Mouse (Mus musculus): Measurements from ENCODE around the gene Rph3al. TPM values are rescaled to one million over a fixed set of nuclear protein-coding genes. Genes with fewer than 3 reads are reported as not detected.

Gene Rph3al
- total and polyA plus RNA-seq, 3 experiments, result not detected

GRCm38 (mm10) chr11:75839536-75840430, 98.4 kb downstream of the Rph3al start:
- no peak for ATAC-seq (ENCODE audit: extremely low read depth, insufficient number of reproducible peaks, low FRiP score, poor library complexity, severe bottlenecking)
- Histone ChIP-seq H3K36me3 (replicated peaks) (no peaks in the 10 kb centered on the region), H3K4me1 (ENCODE audit: insufficient read depth, low read depth, low read length) (no peaks in the 10 kb centered on the region), H3K9me3 (replicated peaks) (no peaks in the 10 kb centered on the region), H3K4me3 (ENCODE audit: low read depth, low read length) (no peak overlapping the region), H3K27me3 (ENCODE audit: insufficient read depth, low read length) (peaks cover 25% of the 10 kb centered on the region)
- DNase-seq (ENCODE audit: low spot score), result no peak
- TF ChIP-seq POLR2AphosphoS5 (IDR thresholded peaks at IDR 0.05; ENCODE audit: insufficient replicate concordance, low read depth, low read length) (no peak), GATA1 (IDR thresholded peaks at IDR 0.05; ENCODE audit: borderline replicate concordance, low read length) (no peak), CTCF (IDR thresholded peaks at IDR 0.05; ENCODE audit: low read depth, low read length) (no peak), TAL1 (conservative IDR thresholded peaks at IDR 0.05; ENCODE audit: low read depth, low read length) (no peak), GATA2 (IDR thresholded peaks at IDR 0.05; ENCODE audit: borderline replicate concordance, low read depth, low read length) (no peak)

- Histone ChIP-seq H3K4me3 (ENCODE audit: low read depth, low read length) (no peak overlapping the region), H3K27me3 (ENCODE audit: insufficient read depth, low read length) (peaks cover 28% of the 10 kb centered on the region), H3K9me3 (replicated peaks) (no peaks in the 10 kb centered on the region), H3K4me1 (ENCODE audit: insufficient read depth, low read depth, low read length) (no peaks in the 10 kb centered on the region), H3K36me3 (replicated peaks) (no peaks in the 10 kb centered on the region)
- no peak for DNase-seq (ENCODE audit: low spot score)
- ATAC-seq (ENCODE audit: extremely low read depth, insufficient number of reproducible peaks, low FRiP score, poor library complexity, severe bottlenecking), result no peak
- no peak for TF ChIP-seq CTCF (IDR thresholded peaks at IDR 0.05; ENCODE audit: low read depth, low read length)
- no peak for TF ChIP-seq GATA2 (IDR thresholded peaks at IDR 0.05; ENCODE audit: borderline replicate concordance, low read depth, low read length)
- no peak for TF ChIP-seq GATA1 (IDR thresholded peaks at IDR 0.05; ENCODE audit: borderline replicate concordance, low read length)
- no peak for TF ChIP-seq TAL1 (conservative IDR thresholded peaks at IDR 0.05; ENCODE audit: low read depth, low read length)
- no peak for TF ChIP-seq POLR2AphosphoS5 (IDR thresholded peaks at IDR 0.05; ENCODE audit: insufficient replicate concordance, low read depth, low read length)
These were observed 99.3 kb downstream of the Rph3al start for GRCm38 (mm10) chr11:75838861-75839426.

GRCm38 (mm10) chr11:75836240-75836610, 102.0 kb downstream of the Rph3al start:
- Histone ChIP-seq H3K36me3 (replicated peaks) (no peaks in the 10 kb centered on the region), H3K4me1 (ENCODE audit: insufficient read depth, low read depth, low read length) (no peaks in the 10 kb centered on the region), H3K9me3 (replicated peaks) (no peaks in the 10 kb centered on the region), H3K4me3 (ENCODE audit: low read depth, low read length) (no peak overlapping the region), H3K27me3 (ENCODE audit: insufficient read depth, low read length) (peaks cover 33% of the 10 kb centered on the region)
- no peak for ATAC-seq (ENCODE audit: extremely low read depth, insufficient number of reproducible peaks, low FRiP score, poor library complexity, severe bottlenecking)
- no peak for DNase-seq (ENCODE audit: low spot score)
- TF ChIP-seq TAL1 (conservative IDR thresholded peaks at IDR 0.05; ENCODE audit: low read depth, low read length), result no peak
- no peak for TF ChIP-seq GATA2 (IDR thresholded peaks at IDR 0.05; ENCODE audit: borderline replicate concordance, low read depth, low read length)
- no peak for TF ChIP-seq GATA1 (IDR thresholded peaks at IDR 0.05; ENCODE audit: borderline replicate concordance, low read length)
- TF ChIP-seq CTCF (IDR thresholded peaks at IDR 0.05; ENCODE audit: low read depth, low read length), result no peak
- no peak for TF ChIP-seq POLR2AphosphoS5 (IDR thresholded peaks at IDR 0.05; ENCODE audit: insufficient replicate concordance, low read depth, low read length)

- H3K27me3 ChIP-seq (ENCODE audit: insufficient read depth, low read length), result peaks cover 33% of the 10 kb centered on the region
- H3K9me3 ChIP-seq (replicated peaks), result no peaks in the 10 kb centered on the region
- TF ChIP-seq CTCF (IDR thresholded peaks at IDR 0.05; ENCODE audit: low read depth, low read length), result no peak
- ATAC-seq (ENCODE audit: extremely low read depth, insufficient number of reproducible peaks, low FRiP score, poor library complexity, severe bottlenecking) (no peak), DNase-seq (ENCODE audit: low spot score) (no peak)
- no peak overlapping the region for H3K4me3 ChIP-seq (ENCODE audit: low read depth, low read length)
- H3K36me3 ChIP-seq (replicated peaks), result no peaks in the 10 kb centered on the region
- H3K4me1 ChIP-seq (ENCODE audit: insufficient read depth, low read depth, low read length), result no peaks in the 10 kb centered on the region
These were observed 102.5 kb downstream of the Rph3al start for GRCm38 (mm10) chr11:75835587-75836239.

GRCm38 (mm10) chr11:75833081-75833480, 105.1 kb downstream of the Rph3al start:
- ATAC-seq (ENCODE audit: extremely low read depth, insufficient number of reproducible peaks, low FRiP score, poor library complexity, severe bottlenecking) (no peak), DNase-seq (ENCODE audit: low spot score) (no peak)
- peaks cover 24% of the 10 kb centered on the region for H3K27me3 ChIP-seq (ENCODE audit: insufficient read depth, low read length)
- no peaks in the 10 kb centered on the region for H3K9me3 ChIP-seq (replicated peaks)
- no peak overlapping the region for H3K4me3 ChIP-seq (ENCODE audit: low read depth, low read length)
- TF ChIP-seq GATA1 (IDR thresholded peaks at IDR 0.05; ENCODE audit: borderline replicate concordance, low read length), result no peak
- no peak for TF ChIP-seq GATA2 (IDR thresholded peaks at IDR 0.05; ENCODE audit: borderline replicate concordance, low read depth, low read length)
- no peak for TF ChIP-seq POLR2AphosphoS5 (IDR thresholded peaks at IDR 0.05; ENCODE audit: insufficient replicate concordance, low read depth, low read length)
- TF ChIP-seq CTCF (IDR thresholded peaks at IDR 0.05; ENCODE audit: low read depth, low read length), result no peak
- no peak for TF ChIP-seq TAL1 (conservative IDR thresholded peaks at IDR 0.05; ENCODE audit: low read depth, low read length)
- H3K4me1 ChIP-seq (ENCODE audit: insufficient read depth, low read depth, low read length), result no peaks in the 10 kb centered on the region
- no peaks in the 10 kb centered on the region for H3K36me3 ChIP-seq (replicated peaks)

- no peaks in the 10 kb centered on the region for H3K9me3 ChIP-seq (replicated peaks)
- TF ChIP-seq GATA2 (IDR thresholded peaks at IDR 0.05; ENCODE audit: borderline replicate concordance, low read depth, low read length), result no peak
- TF ChIP-seq GATA1 (IDR thresholded peaks at IDR 0.05; ENCODE audit: borderline replicate concordance, low read length), result no peak
- TF ChIP-seq CTCF (IDR thresholded peaks at IDR 0.05; ENCODE audit: low read depth, low read length), result no peak
- no peak for TF ChIP-seq POLR2AphosphoS5 (IDR thresholded peaks at IDR 0.05; ENCODE audit: insufficient replicate concordance, low read depth, low read length)
- TF ChIP-seq TAL1 (conservative IDR thresholded peaks at IDR 0.05; ENCODE audit: low read depth, low read length), result no peak
- no peak for DNase-seq (ENCODE audit: low spot score)
- peaks cover 25% of the 10 kb centered on the region for H3K27me3 ChIP-seq (ENCODE audit: insufficient read depth, low read length)
- no peaks in the 10 kb centered on the region for H3K4me1 ChIP-seq (ENCODE audit: insufficient read depth, low read depth, low read length)
- no peak for ATAC-seq (ENCODE audit: extremely low read depth, insufficient number of reproducible peaks, low FRiP score, poor library complexity, severe bottlenecking)
- no peaks in the 10 kb centered on the region for H3K36me3 ChIP-seq (replicated peaks)
- H3K4me3 ChIP-seq (ENCODE audit: low read depth, low read length), result no peak overlapping the region
These were observed 107.8 kb downstream of the Rph3al start for GRCm38 (mm10) chr11:75830386-75830785.
